Mouse (Mus musculus) right cerebral cortex, postnatal 10 days (tissue): ENCODE measurements at regions not wholly inside any gene's neighbourhood (a gene's known extent, or its start where the extent isn't known, plus 50 kb on each side); places are given as distances from the start of the nearest gene placed in this dataset.
A peak's percentile ranks its signal among the peaks of the same experiment; 100 is the strongest.
"Not testable (repeated sequence)": the region's sequence is repeated elsewhere in the genome, so short reads cannot be mapped to it uniquely, and the experiment has no call there.

Experiments used
- DNase-seq, 2 experiments: peaks; one replicate each; pipeline ENCODE4 v3.0.0; 2021; ENCODE audit warnings: low spot score in 2 of 2

DNA sequence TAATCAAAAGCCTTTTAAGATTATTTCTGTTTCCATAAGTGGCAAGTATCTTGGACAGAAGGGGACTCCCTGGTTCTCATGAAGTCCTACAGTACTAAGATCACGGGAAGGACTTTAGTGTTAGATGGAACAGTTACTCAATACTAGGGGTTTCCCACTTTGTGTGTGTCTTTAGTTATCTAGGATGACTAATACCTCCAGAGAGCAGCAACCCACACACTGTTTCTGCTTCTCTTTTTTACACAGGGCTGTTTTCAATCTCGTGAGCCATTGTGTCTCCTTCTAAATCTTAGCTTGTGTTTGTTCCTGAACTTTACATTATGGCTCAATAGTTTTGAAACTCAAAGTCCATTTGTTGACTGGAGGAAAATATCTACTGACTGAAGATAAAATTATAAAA, 496.5 kb upstream of the Impg1 start:
- DNase-seq: no peak

DNA sequence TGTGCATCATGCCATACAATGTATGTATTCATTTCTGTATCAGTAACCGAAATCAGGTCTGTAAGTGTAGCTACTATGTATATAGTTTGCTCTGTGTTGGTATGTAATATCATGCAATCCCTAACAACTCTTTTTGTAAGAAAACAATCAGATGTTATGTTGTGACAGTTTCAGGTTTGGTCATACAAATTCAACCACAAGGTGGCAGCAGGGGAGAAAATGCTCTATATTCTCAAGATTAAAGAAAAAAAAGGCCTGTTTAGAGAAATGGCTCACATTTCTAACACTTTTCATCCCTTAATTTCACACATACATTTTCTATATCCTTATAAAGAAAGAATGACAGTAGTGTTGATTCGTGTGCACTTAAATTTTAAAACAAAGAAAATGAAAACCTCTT, 477.7 kb upstream of the Impg1 start:
- peak; percentile 25 to 53 for DNase-seq

DNA sequence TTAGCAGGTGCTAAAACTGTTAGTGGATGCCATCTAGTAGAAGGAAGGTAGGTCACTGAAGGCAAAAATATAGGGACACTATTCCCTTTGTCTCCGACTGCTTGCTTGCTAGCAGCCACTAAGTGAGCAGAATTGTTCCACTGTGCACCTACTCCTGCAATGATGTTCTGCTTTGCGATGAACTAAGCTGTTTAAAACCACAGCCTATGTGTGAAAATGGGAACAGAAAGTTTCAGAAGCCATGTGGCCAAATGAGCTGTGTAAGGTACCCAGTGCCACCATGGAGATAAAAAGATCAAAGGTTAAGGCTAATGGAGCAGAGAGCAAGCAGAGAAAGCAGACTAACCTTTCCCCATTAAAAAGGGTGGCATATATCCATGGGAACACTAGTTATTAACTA, 476.1 kb upstream of the Impg1 start:
- DNase-seq: no peak

DNA sequence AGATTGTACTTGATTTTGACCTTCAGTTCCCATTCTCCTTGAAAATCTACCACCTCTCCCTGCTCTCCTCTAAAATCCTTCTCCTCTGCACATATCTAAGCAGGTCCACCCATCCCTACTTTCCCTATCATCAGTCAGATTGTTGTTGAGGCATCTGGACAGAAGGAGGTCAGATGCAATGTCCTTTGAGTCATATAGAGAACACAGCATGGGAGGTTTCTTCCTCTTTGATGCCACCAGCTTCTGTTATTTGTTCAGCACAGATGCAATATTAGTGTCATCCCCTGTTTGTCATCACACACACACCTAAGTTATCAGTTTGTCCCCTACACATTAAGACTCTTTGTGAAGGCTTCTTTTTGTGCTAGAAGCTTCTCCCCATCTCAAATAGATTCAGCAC, 473.0 kb upstream of the Impg1 start:
- no peak for DNase-seq

DNA sequence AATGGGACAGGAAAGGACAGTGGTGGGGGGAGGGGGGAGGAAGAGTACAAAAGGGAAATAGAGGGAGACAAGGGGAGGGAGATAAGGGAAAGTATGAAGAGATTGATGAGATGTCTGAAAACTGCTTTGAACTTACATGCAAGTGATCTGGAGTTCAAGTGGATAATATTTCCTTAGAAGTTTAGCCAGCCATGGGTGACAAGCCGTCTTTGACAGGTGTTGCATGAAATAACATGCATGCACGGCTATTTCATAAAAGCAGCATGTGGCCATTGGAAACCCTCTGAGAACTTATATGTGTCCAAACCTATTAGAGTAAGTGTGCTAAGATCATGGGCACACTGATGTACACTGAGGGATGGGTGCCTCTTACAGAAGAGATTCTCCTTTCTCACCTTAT, 465.3 kb upstream of the Impg1 start:
- no peak for DNase-seq

DNA sequence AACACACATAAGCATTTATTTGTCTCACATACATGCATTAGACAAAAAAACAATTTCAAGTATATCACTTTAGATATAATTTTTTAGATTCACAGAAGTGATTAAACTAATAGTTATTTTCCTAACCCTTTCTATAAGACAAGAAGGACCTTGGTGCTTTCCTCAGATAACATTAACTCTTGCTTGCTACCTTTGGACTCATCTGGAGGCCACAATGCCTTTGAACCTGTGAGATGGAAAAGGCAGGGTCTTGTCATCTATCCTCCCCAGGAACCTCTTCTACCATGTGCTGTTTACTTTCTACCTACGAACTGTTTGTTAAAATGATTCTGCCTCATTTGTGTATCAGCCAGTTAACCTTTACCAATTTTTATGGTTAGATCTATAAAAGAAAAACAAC, 455.0 kb upstream of the Impg1 start:
- DNase-seq: no peak

DNA sequence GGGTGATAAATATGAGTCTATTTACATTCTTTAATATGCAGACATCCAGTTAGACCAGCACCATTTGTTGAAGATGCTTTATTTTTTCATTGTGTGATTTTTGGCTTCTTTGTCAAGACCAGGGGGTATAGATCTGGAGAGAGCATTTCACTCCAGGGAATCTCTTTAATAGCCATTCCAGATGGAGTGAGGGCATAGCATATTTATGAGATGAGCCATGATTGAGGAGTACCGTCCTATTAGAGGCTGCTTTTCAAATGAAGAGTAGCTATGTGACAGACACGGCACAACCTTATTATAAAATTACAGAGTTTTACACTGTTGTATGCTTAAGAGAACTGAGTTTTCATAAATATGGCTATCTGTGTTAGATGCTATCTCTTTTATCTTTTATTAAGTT, 448.6 kb upstream of the Impg1 start:
- DNase-seq: no peak

DNA sequence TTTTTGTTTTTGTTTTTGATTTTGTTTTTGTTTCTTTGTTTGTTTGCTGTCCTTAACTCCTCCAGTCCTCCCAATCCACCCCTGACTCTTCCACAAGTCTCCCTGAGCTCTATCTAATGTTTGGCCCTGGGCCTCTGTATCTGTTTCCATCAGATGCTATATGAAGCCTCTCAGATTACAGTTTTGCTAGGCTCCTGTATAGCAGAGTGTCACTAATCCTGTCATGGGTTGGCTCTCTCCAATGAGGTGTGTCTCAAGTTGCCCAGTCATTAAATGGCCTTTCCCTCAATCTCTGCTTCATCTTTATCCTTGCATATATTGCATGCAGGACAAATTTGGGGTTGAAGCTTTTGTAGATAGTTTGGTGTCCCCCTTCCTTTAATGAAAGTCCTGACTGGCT, 446.9 kb upstream of the Impg1 start:
- DNase-seq: no peak

DNA sequence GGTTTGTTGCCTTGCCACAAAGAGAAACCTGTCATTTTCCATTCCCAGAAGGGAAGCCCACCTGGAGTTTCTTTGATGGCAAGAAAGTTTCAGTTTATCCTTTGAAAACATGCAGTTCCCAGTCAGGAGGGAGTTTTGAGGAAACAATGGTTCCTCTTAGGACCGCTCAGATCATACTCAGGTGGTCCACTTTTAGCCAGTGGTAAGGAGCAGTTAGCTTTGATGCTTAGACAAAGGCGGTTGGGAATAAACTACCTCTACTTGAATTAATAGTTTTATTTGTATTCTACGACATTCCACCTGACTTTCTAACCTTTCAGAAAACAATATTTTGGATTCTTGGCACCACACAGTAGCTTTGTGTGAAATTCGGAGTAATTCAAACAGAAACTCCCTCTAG, 401.5 kb upstream of the Impg1 start:
- no peak for DNase-seq

DNA sequence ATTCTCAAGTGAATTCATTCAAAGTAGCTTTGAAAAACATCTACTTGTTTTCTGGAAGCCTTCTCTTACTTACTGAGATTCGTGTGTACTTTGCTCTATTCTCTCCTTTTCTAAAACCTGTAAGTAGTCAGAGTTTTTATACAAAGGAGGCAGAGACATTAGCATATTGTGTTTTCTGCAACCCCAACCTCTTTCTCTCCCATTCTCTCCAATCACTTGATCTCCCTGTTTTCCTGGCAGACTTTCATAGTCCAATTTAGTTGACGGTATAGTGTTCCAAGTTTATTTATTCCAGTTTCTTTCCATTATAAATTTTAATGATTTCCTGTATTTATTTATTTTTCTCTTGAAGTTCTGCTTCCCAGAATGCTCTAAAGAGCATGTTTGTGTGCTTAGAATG, 393.7 kb upstream of the Impg1 start:
- DNase-seq: no peak

DNA sequence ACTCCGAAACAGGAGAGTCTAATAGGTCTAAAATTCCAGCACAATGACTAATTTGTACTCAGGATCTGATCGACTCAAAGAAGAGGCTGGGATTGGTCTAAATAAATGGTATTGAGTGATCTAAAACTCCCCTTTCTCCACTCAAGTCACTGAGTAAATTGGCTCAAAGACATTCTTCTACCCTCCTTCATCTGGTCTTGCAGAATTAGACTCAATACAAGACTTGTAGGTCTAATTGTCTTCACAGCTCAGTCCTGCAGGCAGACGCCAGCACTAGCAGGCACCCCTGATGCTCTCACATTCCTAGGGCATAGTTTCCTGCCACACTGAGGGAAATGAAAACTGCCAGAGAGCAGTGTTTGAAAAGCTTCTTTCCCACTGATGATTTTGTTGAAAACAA, 382.9 kb upstream of the Impg1 start:
- no peak for DNase-seq

DNA sequence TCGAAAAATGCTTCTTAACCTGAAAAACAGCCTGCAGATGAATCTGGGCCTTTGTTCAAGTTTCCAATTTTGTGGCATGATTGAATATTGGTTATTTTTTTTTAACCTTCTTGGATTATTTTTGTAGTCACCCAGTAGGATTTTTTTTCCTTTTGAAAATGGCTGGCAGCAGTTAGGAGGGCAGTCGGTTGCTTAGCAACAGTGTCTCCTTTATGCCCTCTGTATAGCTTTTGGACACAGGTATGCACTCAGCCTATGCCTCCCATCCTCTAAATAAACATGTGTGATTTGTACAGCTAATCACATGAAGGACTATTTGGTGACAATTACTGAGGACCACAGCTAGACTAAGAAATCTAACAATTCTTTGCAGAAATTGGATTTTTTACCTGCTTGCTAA, 367.5 kb upstream of the Impg1 start:
- DNase-seq: no peak

DNA sequence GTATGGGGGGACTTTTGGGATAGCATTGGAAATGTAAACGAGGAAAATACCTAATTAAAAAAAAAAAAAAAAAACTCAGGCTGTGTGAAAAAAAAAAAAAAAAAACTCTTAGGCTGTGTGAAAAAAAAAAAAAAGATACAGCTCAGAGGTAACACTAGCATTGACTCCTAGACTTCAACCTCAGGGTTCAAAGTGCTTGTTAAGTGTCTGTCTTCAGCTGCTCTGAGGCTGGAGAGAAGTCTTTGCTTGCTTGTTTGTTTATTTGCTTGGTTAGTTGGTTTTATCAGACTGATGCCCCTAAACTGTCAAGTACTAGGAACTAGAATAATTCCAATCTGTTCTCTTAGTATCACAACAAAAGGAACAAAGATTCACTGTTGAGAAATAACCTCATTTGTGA, 360.1 kb upstream of the Impg1 start:
- no peak for DNase-seq

DNA sequence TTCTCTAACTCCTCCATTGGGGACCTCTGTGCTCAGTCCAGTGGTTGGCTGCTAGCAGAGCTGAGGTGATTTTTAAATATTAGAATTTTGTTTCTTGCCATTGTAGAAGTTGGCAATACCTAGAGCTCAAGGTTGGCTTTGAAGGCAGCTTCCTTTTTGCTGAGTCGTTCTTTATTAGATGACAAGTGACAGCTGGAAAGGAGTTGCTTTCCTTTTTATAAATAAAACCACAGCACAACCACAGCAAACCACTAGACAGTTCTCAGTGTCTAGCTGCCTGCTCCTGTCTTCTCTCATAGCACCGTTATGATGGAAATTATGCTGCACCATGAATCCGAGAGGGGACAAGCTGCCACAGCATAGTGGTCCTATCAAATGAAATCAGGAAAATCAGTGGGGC, 354.8 kb upstream of the Impg1 start:
- DNase-seq: no peak

DNA sequence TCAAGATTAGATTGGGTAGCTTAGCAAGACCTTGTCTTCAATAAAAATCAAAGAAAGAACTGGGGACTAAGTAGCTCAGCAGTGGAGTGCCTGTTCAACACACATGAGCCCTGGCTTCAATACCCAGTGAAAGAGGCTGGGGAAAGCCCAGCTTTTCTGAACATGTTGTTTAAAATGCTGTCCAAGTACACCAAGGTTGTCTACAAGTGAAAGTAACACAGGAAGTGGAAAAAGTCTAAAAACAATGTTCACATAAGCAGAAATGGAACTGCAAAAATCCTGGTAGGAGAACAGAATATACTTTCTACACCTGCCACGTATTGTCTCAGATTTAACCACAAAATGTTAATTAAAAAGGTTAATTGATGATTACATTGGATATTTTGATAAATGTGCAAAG, 353.8 kb upstream of the Impg1 start:
- no peak for DNase-seq

DNA sequence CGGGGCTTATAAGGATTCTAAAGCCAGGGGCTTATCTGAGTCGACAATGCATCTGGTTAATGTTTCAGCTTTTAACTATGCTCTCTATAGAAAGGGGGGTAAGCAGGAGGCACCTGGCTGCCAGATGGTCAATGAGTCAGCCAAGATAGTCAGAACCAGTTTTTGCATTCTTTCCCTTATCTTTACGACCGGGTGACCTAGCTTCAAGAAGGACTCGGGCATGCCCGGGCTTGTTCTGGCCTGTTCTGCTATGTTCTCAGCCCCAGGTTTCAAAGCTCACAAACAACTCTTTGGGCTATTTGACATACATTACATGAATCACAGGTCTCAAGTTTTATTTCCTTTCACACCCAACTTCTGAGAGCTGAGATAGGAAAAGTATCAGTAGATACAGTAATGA, 348.6 kb upstream of the Impg1 start:
- DNase-seq: not testable (repeated sequence)

DNA sequence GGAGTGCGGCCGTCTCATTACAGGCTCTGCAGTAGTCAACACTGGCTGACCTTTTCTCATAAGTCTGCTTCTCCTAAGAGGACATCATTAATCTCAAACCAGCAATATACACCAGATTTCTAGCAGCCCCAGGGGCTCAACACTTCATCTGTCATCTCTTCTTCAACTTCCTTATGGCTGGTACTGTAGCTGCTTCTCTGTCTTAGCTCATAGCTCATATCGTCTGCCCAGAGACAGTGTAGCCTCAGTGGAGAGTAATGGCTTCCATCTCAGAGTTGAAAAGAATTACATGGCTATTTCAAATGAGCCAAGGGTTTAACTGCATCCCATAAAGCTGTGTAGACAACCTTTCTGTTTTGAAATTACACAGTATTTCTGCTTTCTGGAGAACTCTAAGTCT, 326.2 kb upstream of the Impg1 start:
- DNase-seq: no peak

DNA sequence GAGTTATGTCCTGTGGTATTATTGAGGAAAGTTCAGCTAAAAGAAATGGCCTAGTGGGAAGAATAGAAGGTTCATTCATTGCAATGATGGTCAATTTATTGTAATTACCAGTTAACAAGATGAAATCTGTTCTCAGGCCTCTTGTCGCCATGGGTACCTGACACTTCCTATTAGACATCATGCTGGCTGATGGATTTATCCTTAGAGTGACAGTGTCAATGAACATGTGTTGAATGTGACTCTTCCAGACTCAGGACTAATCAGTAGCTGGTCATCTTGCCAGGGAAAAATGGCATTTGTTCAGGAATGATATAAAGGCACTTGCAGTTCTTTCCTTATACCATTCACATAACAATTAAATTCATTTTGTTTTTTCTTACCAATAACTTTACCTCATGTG, 309.3 kb upstream of the Impg1 start:
- DNase-seq: no peak

DNA sequence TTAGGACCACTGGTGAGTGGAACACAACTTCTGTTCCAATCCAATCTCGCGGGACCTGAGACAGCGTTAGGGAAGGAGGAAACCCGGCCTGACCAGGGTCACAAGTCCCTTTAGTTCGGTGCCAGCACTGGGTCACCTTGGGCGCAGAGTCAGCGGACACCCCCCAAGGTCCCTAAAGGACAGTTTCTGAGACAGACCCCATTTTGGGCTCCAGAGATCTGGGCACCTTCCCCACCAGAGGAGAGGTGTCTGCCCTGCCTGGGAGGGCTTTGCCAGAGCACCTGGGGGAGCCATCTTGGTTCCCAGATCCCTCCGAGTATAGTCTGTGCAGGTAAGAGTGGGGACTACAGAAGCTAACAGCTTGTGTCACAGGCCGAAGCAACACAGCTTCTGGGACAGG, 270.5 kb upstream of the Impg1 start:
- DNase-seq: not testable (repeated sequence)

DNA sequence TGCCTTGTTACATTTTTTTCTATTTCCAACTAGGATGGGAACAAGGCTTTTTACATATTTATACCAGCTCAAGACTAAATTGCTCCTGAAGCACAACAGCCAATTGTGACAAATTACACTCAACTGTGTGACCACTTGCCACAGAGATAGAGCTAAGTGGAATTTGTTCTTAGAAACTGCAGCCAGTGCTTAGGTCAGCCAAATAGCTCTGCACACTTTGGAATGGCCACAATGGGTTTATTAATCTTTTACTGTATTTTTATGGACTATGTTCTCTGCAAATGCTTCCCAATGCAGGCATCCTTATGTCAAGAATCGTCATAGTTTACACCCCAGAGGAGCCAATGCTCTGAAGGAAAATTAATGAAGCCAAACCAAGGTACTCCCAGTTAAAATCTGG, 267.7 kb upstream of the Impg1 start:
- DNase-seq: no peak

DNA sequence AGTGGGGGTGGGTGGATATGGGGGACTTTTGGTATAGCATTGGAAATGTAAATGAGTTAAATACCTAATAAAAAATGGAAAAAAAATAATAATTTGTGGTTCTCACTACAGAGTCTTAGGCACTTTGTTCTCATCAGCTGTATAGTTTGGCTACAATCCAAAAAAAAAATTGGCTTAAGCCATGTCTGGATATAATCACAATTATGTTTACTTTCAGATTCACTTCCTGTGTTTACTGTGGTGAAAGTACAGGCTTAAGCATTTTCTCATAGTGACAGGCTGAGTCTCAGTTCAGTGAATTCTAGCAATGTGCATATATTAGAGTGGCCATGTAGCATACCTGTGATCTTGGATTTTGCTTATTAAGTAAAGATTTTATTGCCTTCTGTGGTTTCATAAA, 258.4 kb upstream of the Impg1 start:
- DNase-seq: no peak

DNA sequence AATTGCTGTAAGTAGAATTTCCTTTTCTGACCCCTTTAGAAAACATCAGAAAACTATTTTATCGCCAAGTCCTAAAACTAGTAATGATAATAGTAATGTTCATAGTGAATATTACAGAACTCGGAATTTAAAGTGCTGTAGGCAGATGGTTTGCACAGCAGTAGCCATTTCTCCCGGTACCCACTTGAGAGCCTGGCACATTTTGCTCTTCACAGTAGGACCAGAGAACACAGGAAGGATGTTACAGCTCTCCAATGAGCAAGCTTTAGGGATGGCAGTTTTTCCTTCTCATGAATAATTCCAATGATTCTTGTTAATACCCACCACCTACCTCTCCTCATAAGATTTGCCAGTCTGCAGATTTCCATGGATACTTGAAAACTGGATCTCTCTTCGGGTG, 253.2 kb upstream of the Impg1 start:
- no peak for DNase-seq

DNA sequence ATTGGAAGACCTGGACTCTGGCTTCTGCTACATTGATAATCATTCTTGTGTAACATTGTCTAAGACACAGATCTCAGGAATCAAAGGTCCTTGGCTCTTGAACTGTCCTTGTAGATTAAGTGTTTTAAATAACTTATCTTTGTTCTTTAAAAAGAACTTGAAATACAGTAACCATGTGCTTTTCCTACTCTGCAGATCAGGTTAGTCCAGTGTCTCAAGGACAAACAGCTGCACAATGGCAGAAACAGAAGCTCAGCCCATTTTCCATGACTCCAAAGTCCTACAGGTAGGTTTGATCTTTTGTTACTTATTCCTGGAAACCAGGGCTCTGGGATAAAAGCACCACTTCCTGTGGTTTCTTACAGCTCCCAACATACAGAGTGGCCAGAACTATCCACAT, 244.5 kb upstream of the Impg1 start:
- no peak for DNase-seq

DNA sequence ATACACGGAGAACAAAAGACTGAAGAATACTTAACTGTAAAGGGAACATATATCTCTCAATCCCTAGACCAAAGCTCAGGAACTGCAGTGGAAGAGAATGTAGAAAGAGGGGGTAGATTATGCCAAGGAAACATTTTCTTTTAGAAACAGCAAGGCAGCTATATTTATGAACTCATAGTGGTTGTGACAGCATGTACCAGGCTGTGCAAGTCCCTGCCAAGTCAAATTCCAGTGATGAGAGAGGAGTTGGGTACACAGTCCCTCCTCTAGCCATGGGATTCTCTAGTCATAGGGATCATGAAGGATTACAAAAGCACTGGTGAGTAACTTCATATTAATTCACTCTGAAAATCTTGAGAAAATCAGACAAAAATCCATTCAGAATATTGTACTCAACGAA, 240.0 kb upstream of the Impg1 start:
- DNase-seq: peak in 1 of 2 experiments; percentile 23

DNA sequence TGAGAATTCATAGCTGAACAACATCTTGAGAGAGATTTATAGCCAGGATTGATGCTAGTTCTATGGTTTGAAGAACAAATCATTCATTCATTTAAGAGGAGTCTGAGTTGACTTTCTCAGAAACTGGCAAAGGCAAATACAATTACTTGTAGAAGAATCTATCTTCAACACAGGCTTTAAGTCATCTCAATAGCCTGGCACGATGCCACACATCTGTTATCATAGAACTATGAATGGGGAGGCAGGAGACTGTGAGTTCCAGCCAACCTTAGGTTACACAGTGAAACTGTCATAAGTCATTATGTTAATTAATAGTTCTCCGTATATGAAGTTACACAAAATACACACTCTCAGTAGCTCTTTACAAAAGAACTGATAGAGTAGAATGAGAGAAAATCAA, 231.9 kb upstream of the Impg1 start:
- DNase-seq: no peak
